Mouse (Mus musculus) midbrain, embryonic 12.5 days (tissue): ENCODE results near the gene Npm1. TPM values are rescaled to one million over a fixed set of nuclear protein-coding genes. Genes with fewer than 3 reads are reported as not detected.

Source experiments
- ATAC-seq: fragments of 200-750 bp; cut with Nextera tagmentation; 2 replicates; pipeline ENCODE4 v1.8.0; 2017; ENCODE audit warnings: low read depth, moderate TSS enrichment, moderate library complexity; ENCODE audit not compliant: low FRiP score
- H3K27ac ChIP-seq: fragments of 300-500 bp; sonication (generic); replicated peaks from 2 replicates; pipeline ENCODE4 v1.5.1; 2016; ENCODE audit warnings: mild to moderate bottlenecking
- H3K27me3 ChIP-seq: fragments of 300-500 bp; sonication (generic); 2 replicates; pipeline ENCODE4 v1.6.1; 2016; ENCODE audit warnings: mild to moderate bottlenecking
- H3K36me3 ChIP-seq: fragments of 300-500 bp; sonication (generic); 2 replicates; pipeline ENCODE4 v1.6.1; 2016
- H3K4me1 ChIP-seq: fragments of 300-500 bp; sonication (generic); 2 replicates; pipeline ENCODE4 v1.6.1; 2016
- H3K4me2 ChIP-seq: fragments of 300-500 bp; sonication (generic); replicated peaks from 2 replicates; pipeline ENCODE4 v1.6.1; 2016; ENCODE audit warnings: mild to moderate bottlenecking, moderate library complexity
- H3K4me3 ChIP-seq: fragments of 300-500 bp; sonication (generic); 2 replicates; pipeline ENCODE4 v1.5.1; 2016; ENCODE audit warnings: mild to moderate bottlenecking
- H3K9ac ChIP-seq: fragments of 300-500 bp; sonication (generic); replicated peaks from 2 replicates; pipeline ENCODE4 v1.6.1; 2016; ENCODE audit warnings: mild to moderate bottlenecking, moderate library complexity
- H3K9me3 ChIP-seq: fragments of 300-500 bp; sonication (generic); 2 replicates; pipeline ENCODE4 v1.6.1; 2016; ENCODE audit warnings: mild to moderate bottlenecking
- WGBS: fragments of 180-500 bp; shearing (Covaris S2); methylation state at CpG from one replicate; pipeline ENCODE4 v1.1.7; 2016; 5-methylcytosine and 5-hydroxymethylcytosine counted together
- polyA plus RNA-seq: library from polyadenylated mRNA; unstranded; fragments of >200 nt; fragmentation: Nextera tagmentation; extraction: Ambion mirVana; gene quantifications from 2 replicates; pipeline ENCODE4 v1.2.1, GENCODE M21; 2016

Npm1 gene
- polyA plus RNA-seq, 1 experiment from 2014 or later = 647 TPM

GRCm38 (mm10) chr11:33176525-33177245 is 13.7 kb upstream of the Npm1 start:
- Histone ChIP-seq H3K36me3 (no peaks in the 10 kb centered on the region), H3K27me3 (peaks cover 42% of the 10 kb centered on the region), H3K9me3 (no peaks in the 10 kb centered on the region), H3K4me3 (no peak overlapping the region), H3K4me1 (peaks cover 19% of the 10 kb centered on the region), H3K27ac (no peak overlapping the region), H3K4me2 (no peak overlapping the region), H3K9ac (no peak overlapping the region)
- peak; percentile 58; the same call in 1 of the 2 replicates for ATAC-seq
- WGBS = 32% methylated on average over 20 of the region's 20 CpGs

GRCm38 (mm10) chr11:33175768-33176167 is 12.8 kb upstream of the Npm1 start:
- 78% methylated on average over 2 of the region's 3 CpGs for WGBS
- Histone ChIP-seq H3K27me3 (peaks cover 32% of the 10 kb centered on the region), H3K27ac (no peak overlapping the region), H3K4me2 (no peak overlapping the region), H3K36me3 (no peaks in the 10 kb centered on the region), H3K9me3 (no peaks in the 10 kb centered on the region), H3K4me3 (no peak overlapping the region), H3K9ac (no peak overlapping the region), H3K4me1 (peaks cover 13% of the 10 kb centered on the region)
- ATAC-seq = no peak

- Histone ChIP-seq H3K9me3 (no peaks in the 10 kb centered on the region), H3K27me3 (no peaks in the 10 kb centered on the region; the same call in 1 of the 2 replicates), H3K4me2 (no peak overlapping the region), H3K36me3 (no peaks in the 10 kb centered on the region), H3K27ac (no peak overlapping the region), H3K4me1 (no peaks in the 10 kb centered on the region), H3K4me3 (no peak overlapping the region), H3K9ac (no peak overlapping the region)
- 15% methylated on average over 9 of the region's 9 CpGs for WGBS
- no peak for ATAC-seq
These were observed 7.5 kb upstream of the Npm1 start for GRCm38 (mm10) chr11:33170489-33170888.

- whole genome bisulfite sequencing = 2% methylated on average over 51 of the region's 53 CpGs
- H3K9me3 ChIP-seq = no peaks in the 10 kb centered on the region
- ATAC-seq = peak; percentile 74
- peaks cover 31% of the 10 kb centered on the region for H3K36me3 ChIP-seq
- H3K27me3 ChIP-seq = no peaks in the 10 kb centered on the region; the same call in 1 of the 2 replicates
- peaks cover 11% of the 10 kb centered on the region; the same call in 1 of the 2 replicates for H3K4me1 ChIP-seq
- peak overlapping the region; percentile 88 for H3K4me3 ChIP-seq
- peak overlapping the region; percentile 93 for H3K4me2 ChIP-seq
- H3K27ac ChIP-seq = peak overlapping the region; percentile 84
- H3K9ac ChIP-seq = peak overlapping the region; percentile 84
These were observed 602 bp downstream of the Npm1 start for GRCm38 (mm10) chr11:33162211-33162997.

GRCm38 (mm10) chr11:33159741-33160140 is 3.3 kb downstream of the Npm1 start:
- Histone ChIP-seq H3K4me3 (no peak overlapping the region), H3K27me3 (no peaks in the 10 kb centered on the region), H3K9me3 (no peaks in the 10 kb centered on the region), H3K9ac (no peak overlapping the region), H3K4me2 (no peak overlapping the region), H3K36me3 (peaks cover 49% of the 10 kb centered on the region), H3K27ac (no peak overlapping the region), H3K4me1 (peaks cover 11% of the 10 kb centered on the region; the same call in 1 of the 2 replicates)
- WGBS = 92% methylated on average over 3 of the region's 3 CpGs
- no peak for ATAC-seq

- H3K27me3 ChIP-seq = no peaks in the 10 kb centered on the region
- no peak overlapping the region for H3K4me2 ChIP-seq
- no peak overlapping the region for H3K4me3 ChIP-seq
- H3K27ac ChIP-seq = no peak overlapping the region
- no peak for ATAC-seq
- H3K4me1 ChIP-seq = peaks cover 11% of the 10 kb centered on the region; the same call in 1 of the 2 replicates
- 81% methylated on average over 2 of the region's 2 CpGs for WGBS
- H3K9me3 ChIP-seq = no peaks in the 10 kb centered on the region
- H3K36me3 ChIP-seq = peaks cover 68% of the 10 kb centered on the region
- H3K9ac ChIP-seq = no peak overlapping the region
These were observed 5.4 kb downstream of the Npm1 start for GRCm38 (mm10) chr11:33157453-33158196.

GRCm38 (mm10) chr11:33156436-33157015 is 6.5 kb downstream of the Npm1 start:
- Histone ChIP-seq H3K36me3 (peaks cover 76% of the 10 kb centered on the region), H3K4me2 (no peak overlapping the region), H3K27ac (no peak overlapping the region), H3K27me3 (no peaks in the 10 kb centered on the region), H3K9ac (no peak overlapping the region), H3K4me3 (no peak overlapping the region), H3K9me3 (no peaks in the 10 kb centered on the region), H3K4me1 (peaks cover 11% of the 10 kb centered on the region; the same call in 1 of the 2 replicates)
- 90% methylated on average over 4 of the region's 4 CpGs for WGBS
- no peak for ATAC-seq

- ATAC-seq = no peak
- no peaks in the 10 kb centered on the region for H3K27me3 ChIP-seq
- peaks cover 73% of the 10 kb centered on the region for H3K36me3 ChIP-seq
- H3K27ac ChIP-seq = no peak overlapping the region
- 91% methylated on average over 3 of the region's 3 CpGs for WGBS
- H3K4me1 ChIP-seq = no peaks in the 10 kb centered on the region
- no peak overlapping the region for H3K4me2 ChIP-seq
- no peaks in the 10 kb centered on the region for H3K9me3 ChIP-seq
- H3K4me3 ChIP-seq = no peak overlapping the region
- no peak overlapping the region for H3K9ac ChIP-seq
These were observed 8.5 kb downstream of the Npm1 start for GRCm38 (mm10) chr11:33154459-33154858.

- Histone ChIP-seq H3K27me3 (no peaks in the 10 kb centered on the region), H3K9me3 (no peaks in the 10 kb centered on the region), H3K4me2 (no peak overlapping the region), H3K9ac (no peak overlapping the region), H3K4me3 (no peak overlapping the region), H3K27ac (no peak overlapping the region), H3K36me3 (peaks cover 62% of the 10 kb centered on the region), H3K4me1 (peaks cover 3% of the 10 kb centered on the region; the same call in 1 of the 2 replicates)
- no peak for ATAC-seq
- WGBS = 94% methylated on average over 1 of the region's 1 CpGs
These were observed 10.0 kb downstream of the Npm1 start for GRCm38 (mm10) chr11:33152997-33153396.

GRCm38 (mm10) chr11:33151780-33152145 is 11.2 kb downstream of the Npm1 start:
- no peaks in the 10 kb centered on the region for H3K9me3 ChIP-seq

GRCm38 (mm10) chr11:33151128-33151779 is 11.8 kb downstream of the Npm1 start:
- Histone ChIP-seq H3K4me2 (no peak overlapping the region), H3K9ac (no peak overlapping the region), H3K4me1 (peaks cover 13% of the 10 kb centered on the region), H3K36me3 (peaks cover 49% of the 10 kb centered on the region), H3K9me3 (no peaks in the 10 kb centered on the region), H3K27me3 (peaks cover 14% of the 10 kb centered on the region), H3K4me3 (no peak overlapping the region), H3K27ac (no peak overlapping the region)
- ATAC-seq = no peak
- 74% methylated on average over 3 of the region's 3 CpGs for WGBS

More at GRCm38 (mm10) chr11:33151780-33152145, 11.2 kb downstream of the Npm1 start:
- peaks cover 54% of the 10 kb centered on the region for H3K36me3 ChIP-seq
- no peak for ATAC-seq
- no peak overlapping the region for H3K27ac ChIP-seq
- H3K4me2 ChIP-seq = no peak overlapping the region
- H3K4me1 ChIP-seq = peaks cover 9% of the 10 kb centered on the region
- H3K9ac ChIP-seq = no peak overlapping the region
- WGBS = 88% methylated on average over 4 of the region's 4 CpGs
- H3K4me3 ChIP-seq = no peak overlapping the region
- H3K27me3 ChIP-seq = peaks cover 9% of the 10 kb centered on the region
